Mouse (Mus musculus) ovary, postnatal 14 days (tissue): ENCODE results near the gene 1700016H13Rik.
A peak's percentile ranks its signal among the peaks of the same experiment; 100 is the strongest.

Experiments
- DNase-seq: peaks from one replicate; pipeline ENCODE4 v3.0.0; 2022; ENCODE audit warnings: low spot score

Gene 1700016H13Rik

DNA sequence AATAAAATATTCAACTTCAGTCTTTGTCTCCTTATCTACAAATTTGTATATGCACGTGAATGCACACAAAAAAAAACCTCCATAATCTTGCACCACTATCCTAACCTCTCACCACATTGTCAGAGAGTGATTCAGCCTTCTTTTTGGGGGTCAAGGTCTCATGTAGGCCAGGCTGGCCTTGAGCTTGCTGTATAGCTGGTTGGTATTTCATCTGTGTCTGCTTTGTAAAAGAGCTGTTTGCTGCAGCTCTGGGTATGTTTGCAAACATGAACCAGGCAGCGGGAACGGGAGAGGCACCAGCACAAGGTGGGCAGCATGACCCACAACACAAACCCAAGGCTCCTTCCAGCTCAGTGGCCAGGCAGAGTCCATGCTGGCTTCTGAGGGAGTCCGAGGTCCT lies 17.8 kb upstream of the 1700016H13Rik start:
- DNase-seq = no peak

- no peak for DNase-seq
Observed at GRCm38 (mm10) chr5:103671858-103672257, 16.0 kb upstream of the 1700016H13Rik start.

DNA sequence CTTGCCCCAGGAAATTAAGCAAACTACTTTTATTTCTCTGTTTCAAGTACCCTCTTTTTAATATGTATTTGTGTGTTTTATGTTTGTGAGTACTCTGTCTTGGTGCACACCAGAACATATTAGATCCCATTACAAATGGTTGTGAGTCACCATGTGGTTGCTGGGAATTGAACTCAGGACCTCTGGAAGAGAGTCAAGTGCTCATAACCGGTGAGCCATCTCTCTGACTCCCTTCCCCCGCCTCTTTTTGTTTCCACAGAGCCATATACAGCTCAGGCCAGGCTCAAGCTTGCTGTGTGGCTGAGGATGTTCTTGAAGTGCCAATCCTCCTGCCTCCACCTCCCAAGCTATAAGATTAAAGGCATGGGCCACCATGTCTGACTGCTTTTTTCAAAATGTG lies 10.1 kb upstream of the 1700016H13Rik start:
- no peak for DNase-seq

- DNase-seq = no peak
Observed at GRCm38 (mm10) chr5:103664932-103665331, 9.1 kb upstream of the 1700016H13Rik start.

DNA sequence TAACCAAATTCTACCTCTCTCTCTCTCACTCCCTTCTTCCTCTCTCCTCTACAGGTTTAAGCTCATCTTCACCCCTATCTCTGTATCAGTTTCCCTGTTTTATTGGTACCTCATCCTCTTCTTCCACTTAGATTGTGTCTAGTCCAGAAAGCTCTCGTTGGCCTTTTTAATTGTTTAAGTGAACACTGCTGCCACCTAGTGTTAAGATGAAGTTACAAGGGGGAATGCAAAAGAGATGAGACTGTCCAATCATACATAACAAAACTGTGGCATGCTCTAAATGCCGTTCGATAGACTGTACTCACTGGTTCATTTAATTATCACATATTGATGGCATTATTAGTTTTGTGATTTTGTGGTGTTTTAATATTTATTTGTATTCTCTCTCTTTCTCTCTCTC lies 3.8 kb upstream of the 1700016H13Rik start:
- DNase-seq = peak; percentile 35

- DNase-seq = no peak
Observed at GRCm38 (mm10) chr5:103658921-103659320, 3.1 kb upstream of the 1700016H13Rik start.

- no peak for DNase-seq
Observed at GRCm38 (mm10) chr5:103654780-103655179, 1.0 kb downstream of the 1700016H13Rik start.

DNA sequence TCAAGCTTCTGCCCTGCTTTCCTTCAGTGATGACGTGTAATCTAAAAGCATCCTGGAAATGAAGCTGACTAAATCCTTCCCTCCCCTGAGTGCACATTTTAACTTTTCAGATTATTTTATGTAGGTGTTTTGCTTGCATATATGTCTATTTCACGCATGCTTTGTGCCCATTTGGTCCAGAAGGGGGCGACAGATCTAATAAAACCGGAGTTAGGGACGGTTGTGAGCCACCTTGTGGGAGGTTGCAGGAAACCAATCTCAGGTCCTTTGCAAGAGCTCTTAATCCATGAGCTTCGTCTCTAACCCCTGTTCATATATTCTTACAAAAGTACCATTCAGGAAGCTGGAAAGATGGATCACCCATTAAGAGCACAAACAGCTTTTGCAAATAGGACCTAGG lies 1.6 kb downstream of the 1700016H13Rik start:
- DNase-seq = peak; percentile 16

- DNase-seq = no peak
Observed at GRCm38 (mm10) chr5:103647320-103647719, 8.5 kb downstream of the 1700016H13Rik start.

- DNase-seq = no peak
Observed at GRCm38 (mm10) chr5:103644167-103644566, 11.6 kb downstream of the 1700016H13Rik start.

- DNase-seq = no peak
Observed at GRCm38 (mm10) chr5:103637162-103637561, 18.6 kb downstream of the 1700016H13Rik start.

DNA sequence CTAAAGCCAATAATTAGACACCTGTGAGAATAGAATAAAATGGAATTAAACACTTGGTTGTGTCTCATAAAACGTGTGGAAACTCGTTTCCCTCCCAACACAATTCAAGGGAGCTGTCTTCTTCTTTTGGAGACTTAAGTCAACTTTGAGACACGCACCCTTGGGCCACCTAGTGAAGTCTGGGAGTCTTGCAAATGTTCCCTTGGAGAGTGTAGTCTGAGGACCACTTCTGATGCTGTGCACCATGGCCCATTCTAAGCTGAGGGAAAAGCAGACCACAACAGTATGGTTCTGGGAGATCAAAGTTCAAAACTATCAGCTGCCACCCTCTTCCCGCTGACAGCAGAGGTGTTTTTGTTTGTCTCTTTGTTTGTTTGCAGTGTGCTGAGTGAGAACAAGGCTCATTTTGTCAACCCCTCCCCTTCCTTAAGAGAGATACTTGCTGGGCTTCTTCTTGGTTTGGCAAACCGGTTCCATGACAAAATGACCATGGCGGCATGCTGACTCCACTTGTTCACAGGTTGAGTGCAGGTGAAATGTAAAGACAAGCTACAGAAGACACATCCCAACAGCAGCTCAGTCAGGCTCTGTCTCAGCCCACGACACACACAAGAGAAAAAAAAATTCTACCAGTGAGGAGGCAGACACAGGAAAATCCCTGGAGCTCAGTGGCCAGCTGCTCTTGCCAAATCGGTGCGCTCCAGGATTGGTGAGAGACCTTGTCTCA lies 25.8 kb downstream of the 1700016H13Rik start:
- no peak for DNase-seq

DNA sequence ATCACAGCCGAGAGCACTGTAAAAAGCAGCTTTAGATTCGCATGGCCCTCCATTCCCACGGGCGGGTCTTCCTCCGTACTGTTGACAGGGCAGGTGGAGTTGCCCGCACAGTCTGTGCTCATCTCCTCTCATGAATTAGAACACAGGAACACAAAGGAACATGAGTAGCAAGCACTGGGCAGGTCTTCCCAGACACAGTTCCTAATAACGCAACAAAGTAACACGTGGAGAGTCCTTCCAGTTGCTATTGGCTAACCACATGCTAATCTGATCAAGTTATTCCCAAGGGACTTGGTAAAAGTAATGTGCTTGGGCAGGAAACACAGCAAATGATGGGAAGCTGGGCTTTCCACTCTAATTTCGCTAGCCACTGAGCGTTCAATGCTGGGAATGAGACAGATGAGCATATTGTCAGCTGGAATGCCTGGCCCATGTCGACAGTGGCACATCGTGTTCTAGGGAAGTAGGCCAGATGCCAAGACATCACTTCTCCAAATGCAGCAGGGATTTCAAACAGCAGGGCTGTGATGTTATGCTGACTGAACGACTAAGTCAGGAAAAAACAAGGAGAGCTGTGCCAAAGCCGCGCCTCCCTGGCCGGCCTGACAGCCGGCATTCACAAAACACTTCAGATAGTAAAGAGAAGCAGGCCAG lies 26.6 kb downstream of the 1700016H13Rik start, which contains the start of gene Slc10a6:
Gene Slc10a6, minus strand, starts transcription at position 293 of the 654 bp plus-strand sequence.
- DNase-seq = peak; percentile 57

DNA sequence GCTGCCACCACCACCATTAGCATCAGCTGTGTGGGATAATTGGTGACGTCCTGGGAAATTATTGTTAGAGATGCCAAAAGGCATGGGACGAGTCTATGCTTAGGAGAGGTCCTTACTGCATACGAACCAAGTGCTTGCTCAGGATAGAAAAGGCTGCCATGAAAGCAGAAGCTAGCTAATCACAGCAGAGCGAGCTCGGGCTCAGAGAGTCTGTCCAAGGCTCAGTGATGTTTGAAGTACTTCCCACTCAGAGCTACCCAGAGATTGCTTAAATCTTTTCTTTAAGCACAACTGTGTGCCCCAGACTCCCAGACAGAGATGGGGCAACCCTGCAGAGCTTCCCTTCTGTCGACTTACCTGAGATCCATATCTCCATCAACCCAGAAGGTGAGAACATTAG lies 27.3 kb downstream of the 1700016H13Rik start:
- DNase-seq = no peak

GRCm38 (mm10) chr5:103624831-103625230 lies 31.0 kb downstream of the 1700016H13Rik start:
- no peak for DNase-seq

- no peak for DNase-seq
Observed at GRCm38 (mm10) chr5:103622321-103622720, 33.5 kb downstream of the 1700016H13Rik start.

GRCm38 (mm10) chr5:103620301-103620973 lies 35.4 kb downstream of the 1700016H13Rik start:
- no peak for DNase-seq

DNA sequence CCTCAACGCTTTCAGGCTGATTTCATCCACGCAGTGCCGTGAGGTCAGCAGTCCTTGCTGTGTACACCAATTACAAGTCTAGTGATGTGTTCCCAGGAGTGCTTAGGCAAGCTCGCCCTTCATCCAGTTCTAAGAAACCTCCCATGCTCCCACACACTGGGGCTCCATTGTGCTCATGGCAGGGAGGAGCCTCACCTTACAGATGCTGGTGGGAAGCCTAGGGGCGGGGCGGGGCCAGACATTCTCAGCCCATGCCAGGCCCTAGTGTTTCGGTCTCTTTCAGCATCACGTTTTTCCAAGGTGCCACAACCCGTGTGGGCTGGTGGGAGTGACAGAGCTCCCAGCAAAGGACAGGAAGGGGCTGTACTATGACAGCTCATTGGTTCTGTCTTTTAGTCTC lies 38.6 kb downstream of the 1700016H13Rik start:
- DNase-seq = no peak

DNA sequence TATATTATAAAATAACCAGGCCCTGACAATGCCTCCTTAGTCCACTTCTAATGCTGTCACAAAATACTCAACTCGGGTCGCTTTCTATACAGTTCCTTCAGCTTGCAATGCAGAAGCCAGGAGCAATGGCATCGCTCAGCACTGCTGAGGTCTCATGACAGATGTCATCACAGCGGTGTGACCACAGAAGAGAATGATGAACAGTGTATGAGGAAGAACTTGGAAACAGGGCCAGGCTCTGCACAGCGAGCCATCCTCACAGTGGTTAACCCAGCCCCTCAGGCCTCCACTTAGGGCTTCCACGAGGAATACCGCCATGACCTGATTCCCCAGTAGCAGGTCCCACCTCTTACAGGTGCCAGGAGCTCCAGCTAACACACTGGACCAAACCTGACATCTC lies 41.5 kb downstream of the 1700016H13Rik start:
- DNase-seq = no peak

DNA sequence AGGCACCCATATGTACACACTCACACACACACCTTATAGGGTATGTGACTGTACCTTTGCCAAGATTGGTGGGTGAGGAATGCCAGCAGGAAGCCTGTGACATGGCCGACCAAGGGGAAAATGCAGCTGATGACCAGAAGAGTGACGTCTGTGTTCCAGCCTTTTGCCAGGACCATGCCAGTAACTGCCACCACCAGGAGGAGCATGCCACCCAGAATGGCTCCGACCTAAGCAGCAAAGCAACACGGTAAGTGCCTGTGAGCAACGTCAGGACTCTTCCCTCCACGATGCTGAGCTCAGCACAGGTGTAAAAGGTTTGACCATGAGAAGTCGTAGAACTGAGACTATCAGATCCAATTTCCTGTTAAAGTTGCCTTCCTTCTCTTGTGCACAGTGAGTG lies 43.5 kb downstream of the 1700016H13Rik start:
- DNase-seq = no peak

- DNase-seq = no peak
Observed at GRCm38 (mm10) chr5:103610856-103611472, 44.8 kb downstream of the 1700016H13Rik start.

DNA sequence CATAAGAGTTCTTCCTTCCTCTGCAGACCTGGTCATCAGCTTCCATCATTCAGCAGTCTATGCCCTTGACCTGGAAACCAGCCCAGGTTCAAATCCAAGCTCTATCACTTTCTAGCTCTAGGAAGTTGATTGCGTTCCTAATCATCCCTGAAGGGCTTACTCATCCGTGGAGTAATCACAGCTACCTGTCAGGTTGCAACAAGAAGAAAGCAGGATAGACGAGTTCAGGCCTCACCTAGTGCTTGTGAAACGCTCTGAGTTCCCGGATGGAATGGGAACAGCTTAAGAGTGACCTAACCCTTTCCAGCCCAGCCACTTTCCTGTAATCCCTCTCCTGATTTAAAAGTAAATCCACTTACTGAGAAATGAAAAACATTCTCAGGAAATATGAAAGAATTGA lies 45.7 kb downstream of the 1700016H13Rik start:
- DNase-seq = no peak

DNA sequence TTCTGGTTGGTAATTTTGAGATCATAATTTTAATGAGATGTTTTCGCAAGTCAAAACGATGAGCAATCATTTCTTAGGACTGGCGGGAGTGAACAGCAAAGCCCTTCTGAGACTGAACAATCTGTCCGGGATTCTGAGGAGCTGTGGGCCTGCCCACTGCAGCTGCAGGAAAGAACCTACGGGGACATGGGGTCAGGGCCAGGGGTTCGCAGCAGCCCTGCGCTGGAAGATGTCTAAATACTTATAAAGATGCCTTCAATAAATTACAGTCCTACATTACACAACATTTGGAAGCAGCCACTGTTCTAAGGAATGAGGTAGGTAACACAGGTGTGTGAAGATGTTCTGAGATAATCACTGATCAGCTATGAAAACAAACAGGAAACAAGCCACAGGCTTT lies 50.1 kb downstream of the 1700016H13Rik start:
- DNase-seq = no peak
